Mouse (Mus musculus): Measurements from ENCODE around the gene Ppp1r1a.

- TF ChIP-seq POLR2A (IDR thresholded peaks at IDR 0.05; ENCODE audit: borderline replicate concordance, extremely low read depth, low read depth, low read length) (no peak), CTCF (IDR thresholded peaks at IDR 0.05; ENCODE audit: insufficient read depth, low read length) (no peak)
These were observed 1.5 kb upstream of the Ppp1r1a start for GRCm38 (mm10) chr15:103539259-103539658.
